Mouse (Mus musculus): ENCODE results near the gene Gm16253.
"Not testable (repeated sequence)": the region's sequence is repeated elsewhere in the genome, so short reads cannot be mapped to it uniquely, and the experiment has no call there.

Gene Gm16253

DNA sequence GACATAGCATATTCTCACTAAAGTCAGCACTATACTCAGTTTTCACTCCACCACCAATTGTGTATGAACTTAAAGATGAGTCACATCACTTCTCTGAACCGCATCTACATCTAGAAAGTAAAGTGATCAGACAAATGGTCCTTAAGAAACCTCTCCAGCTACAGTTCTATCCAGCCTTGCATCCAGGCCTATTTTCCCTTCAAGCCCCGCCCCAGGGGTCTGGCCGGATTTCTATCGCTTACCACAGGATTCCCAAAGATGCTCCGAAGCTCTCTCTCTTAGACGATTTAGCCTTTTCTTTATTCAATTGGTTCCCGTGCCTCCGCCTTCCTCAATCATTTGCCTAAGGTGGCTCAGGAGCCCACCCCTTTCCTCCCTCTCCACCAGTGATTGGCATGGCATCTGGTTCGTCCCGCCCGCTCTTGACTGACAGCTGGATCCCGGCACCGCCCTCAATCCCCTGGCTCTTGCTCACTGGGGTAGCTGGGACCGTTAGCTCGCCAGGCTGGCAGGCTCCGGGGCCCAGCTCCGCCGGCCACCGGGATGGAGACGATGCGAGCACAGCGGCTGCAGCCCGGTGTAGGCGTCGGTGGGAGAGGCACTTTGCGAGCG is 24.0 kb downstream of the Gm16253 start, which contains the start of gene Lix1l:
TSS of gene Lix1l (plus strand) at position 511 of the 612 bp plus-strand sequence.
- DNase-seq = peak; percentile 89

DNA sequence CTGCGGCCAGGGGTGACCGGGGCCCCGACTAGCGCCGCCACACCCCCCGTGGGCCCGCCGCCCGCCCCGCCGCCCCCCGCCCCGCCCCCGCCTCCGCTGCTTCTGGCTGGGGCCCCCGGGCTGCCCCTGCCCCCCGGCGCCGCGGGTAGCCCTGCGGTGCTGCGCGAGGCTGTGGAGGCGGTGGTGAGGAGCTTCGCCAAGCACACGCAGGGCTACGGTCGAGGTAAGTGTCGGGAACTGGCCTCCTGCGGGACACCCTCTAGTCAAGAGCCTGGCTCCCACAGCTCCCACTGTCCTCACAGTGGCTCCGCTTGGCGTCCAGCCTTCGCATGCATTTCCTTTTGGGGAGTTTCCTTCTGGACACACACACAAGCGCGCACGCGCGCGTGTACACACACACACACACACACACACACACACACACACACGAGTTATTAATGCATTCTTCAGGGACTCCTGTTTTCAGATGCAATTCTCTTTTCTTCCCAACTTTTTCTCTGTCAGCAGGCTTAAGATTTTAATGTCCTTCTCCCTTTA is 24.5 kb downstream of the Gm16253 start:
- DNase-seq = no peak

DNA sequence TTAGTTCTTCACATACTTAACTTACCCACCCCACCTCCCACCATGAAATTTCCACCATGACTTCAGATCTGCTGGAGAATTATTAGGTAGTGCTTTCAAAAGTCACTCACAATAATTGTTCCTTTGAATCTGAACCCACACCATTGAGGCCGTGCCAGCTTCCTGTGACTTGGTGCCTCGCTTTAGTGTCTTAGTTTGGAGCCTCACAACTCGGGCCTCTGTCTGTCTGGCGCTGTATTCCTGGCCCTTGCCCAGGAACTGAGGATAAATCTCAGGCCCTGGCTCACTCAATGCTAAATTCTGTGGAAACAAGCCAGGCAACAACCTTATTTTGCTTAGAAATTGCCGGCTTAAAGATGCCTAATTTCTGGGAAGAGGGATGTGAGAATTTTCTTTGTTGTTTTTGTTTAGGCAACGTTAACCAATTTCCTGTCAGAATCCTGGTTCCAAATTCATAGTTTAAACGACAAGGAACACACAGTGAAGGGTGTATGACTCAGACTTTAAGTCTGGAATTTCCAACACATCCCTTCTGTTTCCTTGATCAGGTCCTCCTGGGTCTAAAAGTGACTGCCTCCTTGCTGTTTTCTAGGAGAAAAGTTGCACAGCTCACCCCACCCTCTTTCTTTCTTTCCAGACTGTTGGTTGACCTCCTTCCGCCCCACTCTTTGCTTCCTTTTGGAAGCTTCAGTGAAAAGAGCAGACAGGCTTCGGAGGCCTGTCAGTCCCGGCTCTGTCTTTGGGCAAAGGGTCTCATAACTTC is 25.3 kb downstream of the Gm16253 start:
- no peak for DNase-seq

DNA sequence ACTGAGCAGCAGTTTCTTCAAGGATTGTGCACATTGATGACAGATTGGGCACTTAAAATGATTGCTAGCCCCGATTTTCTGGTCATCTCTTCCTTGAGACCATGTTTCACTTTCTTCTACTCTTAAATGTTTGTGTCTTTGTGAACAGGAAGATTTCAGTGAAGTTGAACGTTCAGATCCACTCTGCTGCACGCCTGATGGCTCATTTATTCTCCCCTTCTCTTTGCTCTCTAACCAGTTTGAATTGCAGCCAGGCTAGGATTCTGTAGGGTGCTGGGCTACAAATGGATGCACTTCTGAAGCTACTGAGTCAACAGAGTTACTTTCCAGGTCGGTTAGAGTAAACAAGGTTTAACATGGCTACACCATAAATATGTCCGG is 25.9 kb downstream of the Gm16253 start:
- no peak for DNase-seq

DNA sequence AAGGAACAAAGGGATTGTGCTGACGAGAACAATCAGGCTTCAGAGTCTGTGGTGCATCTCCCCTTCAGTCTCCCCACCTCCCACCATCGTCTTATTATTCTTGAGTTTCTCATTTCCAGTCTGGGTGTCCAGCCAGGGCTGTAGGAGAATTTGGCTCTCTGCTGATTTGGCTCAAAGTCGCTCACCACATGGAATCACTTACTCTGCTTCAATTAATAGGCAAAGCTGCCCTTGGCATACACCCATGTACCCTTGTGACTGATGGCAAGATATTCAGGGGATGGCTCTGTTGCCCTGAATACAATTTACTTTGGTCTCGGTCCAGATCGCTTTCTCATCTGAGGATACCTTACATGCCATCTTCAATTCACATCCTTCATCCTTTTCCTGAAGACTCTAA is 26.5 kb downstream of the Gm16253 start:
- DNase-seq = no peak

DNA sequence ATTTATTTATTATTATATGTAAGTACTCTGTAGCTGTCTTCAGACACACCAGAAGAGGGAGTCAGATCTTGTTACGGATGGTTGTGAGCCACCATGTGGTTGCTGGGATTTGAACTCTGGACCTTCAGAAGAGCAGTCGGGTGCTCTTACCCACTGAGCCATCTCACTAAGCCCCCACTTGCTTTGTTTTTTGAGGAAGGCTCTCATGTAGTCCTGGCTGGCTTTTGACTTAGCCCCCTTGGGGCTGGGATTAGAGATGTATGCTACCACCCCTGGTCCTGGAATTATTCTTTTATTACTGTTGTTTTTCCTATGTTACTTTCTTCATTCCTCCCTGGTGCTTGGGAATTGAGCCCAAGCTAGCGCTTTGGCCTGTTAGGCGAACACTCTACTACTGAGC is 29.2 kb downstream of the Gm16253 start:
- DNase-seq = not testable (repeated sequence)

DNA sequence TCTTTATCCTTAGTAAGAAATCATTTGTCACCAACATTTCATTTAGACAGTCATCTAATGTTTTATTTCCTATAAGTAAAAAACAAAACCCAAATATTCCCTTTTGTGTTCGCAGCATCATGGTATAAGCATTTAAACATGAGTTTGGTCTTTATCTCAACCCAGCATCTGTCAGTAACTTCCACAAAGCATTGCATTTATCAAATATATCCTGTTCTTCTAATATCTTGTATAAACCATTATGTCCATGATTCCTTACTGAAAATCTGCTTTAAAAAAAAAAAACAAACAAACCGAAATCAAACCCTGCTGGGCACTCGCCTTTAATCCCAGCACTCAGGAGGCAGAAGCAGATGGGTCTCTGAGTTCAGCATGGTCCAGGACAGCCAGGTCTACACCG is 29.8 kb downstream of the Gm16253 start:
- DNase-seq = no peak

DNA sequence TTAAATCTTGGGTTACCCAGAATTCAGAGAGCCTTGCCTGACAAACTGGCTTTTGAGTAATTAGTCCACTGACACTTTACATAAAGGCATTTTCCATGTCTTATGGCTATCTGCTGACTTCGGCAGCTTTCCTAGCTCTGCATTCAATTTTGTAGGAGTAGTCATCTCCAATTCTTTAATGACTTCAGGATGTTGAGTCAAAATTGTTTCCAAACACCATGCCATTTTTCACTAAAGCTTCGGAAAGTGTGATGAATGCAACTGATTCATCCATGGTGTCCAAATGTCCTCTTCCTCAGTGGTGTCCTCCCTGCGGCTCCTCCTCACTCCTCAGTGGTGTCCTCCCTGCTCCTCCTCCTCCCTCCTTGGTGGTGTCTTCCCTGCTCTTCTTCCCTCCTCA is 41.2 kb downstream of the Gm16253 start:
- no peak for DNase-seq

DNA sequence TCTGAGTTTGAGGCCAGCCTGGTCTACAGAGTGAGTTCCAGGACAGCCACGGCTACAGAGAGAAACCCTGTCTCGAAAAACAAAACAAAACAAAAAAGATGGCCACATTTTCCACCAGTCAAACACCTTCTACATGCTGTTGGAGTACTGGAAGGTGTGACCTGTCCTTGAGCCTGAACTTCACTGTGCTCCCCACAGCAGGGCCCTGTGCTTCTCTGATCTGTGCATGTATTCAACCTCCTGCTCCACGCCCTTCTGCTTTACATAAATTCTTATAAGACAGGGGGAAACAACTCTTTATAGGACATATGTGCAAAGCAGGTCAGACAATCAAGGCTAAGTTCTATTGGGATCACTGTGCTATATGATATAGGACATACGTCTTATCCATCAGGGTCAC is 46.4 kb downstream of the Gm16253 start:
- DNase-seq = no peak

DNA sequence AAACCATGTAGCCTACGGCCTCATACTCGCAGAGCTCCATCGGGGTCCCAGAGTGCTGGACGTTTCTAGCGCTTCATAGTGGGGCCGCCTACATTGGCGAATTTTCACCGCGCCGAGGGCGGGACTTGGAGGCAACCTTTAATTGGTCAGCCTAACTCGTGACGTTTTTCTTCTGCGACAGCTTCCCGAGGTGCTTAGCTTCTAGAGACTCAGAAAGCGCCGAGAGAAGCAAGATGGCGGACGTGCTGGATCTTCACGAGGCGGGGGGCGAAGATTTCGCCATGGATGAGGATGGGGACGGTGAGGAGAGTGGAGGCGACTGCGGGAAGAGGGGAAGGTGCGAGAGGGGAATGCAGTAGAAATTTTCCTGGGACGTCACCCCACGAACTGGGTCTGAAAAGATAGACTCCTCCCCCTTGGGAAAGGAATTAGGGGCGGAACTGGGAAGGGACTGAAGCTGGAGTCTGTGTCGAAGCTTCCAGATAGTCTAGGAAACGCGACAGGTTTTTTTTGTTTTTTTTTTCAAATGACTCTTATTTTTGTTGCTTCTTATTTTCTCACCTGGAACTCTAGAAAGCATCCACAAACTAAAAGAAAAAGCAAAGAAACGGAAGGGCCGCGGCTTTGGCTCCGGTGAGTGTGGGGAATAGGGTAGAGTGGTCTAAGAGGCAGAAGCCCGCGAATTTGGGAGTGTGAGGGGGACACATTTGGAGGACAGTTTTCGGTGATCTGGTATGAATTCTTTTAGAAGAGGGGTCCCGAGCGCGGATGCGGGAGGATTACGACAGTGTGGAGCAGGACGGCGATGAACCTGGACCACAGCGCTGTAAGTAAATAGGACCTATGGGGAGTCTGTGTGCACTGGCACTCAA is 53.2 kb downstream of the Gm16253 start, which contains the start of gene Rbm8a:
TSS of gene Rbm8a (plus strand) at position 205 of the 872 bp plus-strand sequence.
- DNase-seq = peak; percentile 94
